Comparison of ENCODE assay signal across 13 mouse cellular contexts in the genomic region with DNA sequence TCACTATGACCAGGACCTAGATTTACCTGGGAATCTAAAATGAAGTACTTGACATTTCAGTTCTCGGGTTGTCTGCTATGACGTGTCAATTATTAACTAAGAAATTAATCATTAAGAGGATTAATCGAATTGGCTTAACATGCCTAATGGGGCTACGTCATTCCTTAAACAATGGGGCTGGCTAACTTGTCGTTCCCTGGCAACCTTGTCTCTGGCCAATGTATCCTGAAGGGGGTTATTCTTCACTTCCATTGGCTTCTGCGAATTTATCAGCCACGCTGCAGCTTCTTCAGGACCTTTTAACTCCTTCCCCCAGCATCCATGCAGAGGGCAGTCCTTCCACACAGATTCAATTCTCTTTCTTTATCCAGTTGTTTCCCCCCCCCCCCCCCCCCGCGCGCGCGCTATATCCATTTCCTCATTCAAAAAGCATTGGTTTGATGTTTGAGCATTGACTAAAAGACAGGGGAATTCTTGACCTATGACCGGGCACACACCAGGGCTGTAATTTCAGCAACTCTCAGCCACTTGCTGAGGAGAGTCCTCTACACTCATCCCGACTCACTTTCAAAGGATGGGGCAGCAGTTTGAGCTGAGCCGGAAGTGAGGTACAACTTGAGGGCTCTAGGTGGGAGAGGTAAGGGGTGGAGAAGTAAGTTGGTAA.
A peak's percentile ranks its signal among the peaks of the same experiment; 100 is the strongest.
DNase-seq lines count a peak whose midpoint lies in the region; ATAC-seq and TF ChIP-seq lines count a peak whose summit lies in the region.
"Had no signal": no experiment of that assay in that cellular context is flagged by ENCODE, and none has a peak within 500 bp of the region (broad histone marks: within the 10 kb centered on the region; RNA-seq: fewer than 3 reads in every experiment).

No protein-coding gene starts in this region.

- no peaks in the 10 kb centered on the region for H3K36me3 ChIP-seq in heart, embryonic 10.5 days
- no peaks in the 10 kb centered on the region for H3K36me3 ChIP-seq in testis, adult 2 months (ENCODE audit: control insufficient read depth, insufficient read depth, low read length)
- no peaks in the 10 kb centered on the region for H3K36me3 ChIP-seq in liver, embryonic 11.5 days (ENCODE audit: control insufficient read depth, insufficient read depth, low read length)

- TF ChIP-seq POLR2A in testis, adult 2 months (IDR thresholded peaks at IDR 0.05; ENCODE audit: control insufficient read depth, low read depth, low read length), result no peak

- H3K27ac ChIP-seq in heart, embryonic 10.5 days, result peak overlapping the region; percentile 84
- peak overlapping the region; percentile 77 for H3K27ac ChIP-seq in testis, adult 2 months (ENCODE audit: control insufficient read depth, insufficient read depth, low read depth, low read length)
- H3K27ac ChIP-seq in liver, embryonic 11.5 days (ENCODE audit: low read depth, low read length), result peak overlapping the region; percentile 62
- H3K27ac ChIP-seq: hindbrain, embryonic 14.5 days had no signal

- H3K4me3 ChIP-seq in heart, embryonic 10.5 days, result no peak overlapping the region
- peak overlapping the region; percentile 57 for H3K4me3 ChIP-seq in testis, adult 2 months (ENCODE audit: control insufficient read depth, low read depth, low read length)
- no peak overlapping the region for H3K4me3 ChIP-seq in liver, embryonic 11.5 days (ENCODE audit: low read depth, low read length)

- no peaks in the 10 kb centered on the region for H3K27me3 ChIP-seq in heart, embryonic 10.5 days (ENCODE audit: insufficient read depth, poor library complexity, severe bottlenecking)
- H3K27me3 ChIP-seq in testis, adult 2 months (ENCODE audit: control insufficient read depth, insufficient read depth, low read length), result no peaks in the 10 kb centered on the region
- H3K27me3 ChIP-seq in liver, embryonic 11.5 days (replicated peaks; ENCODE audit: control insufficient read depth, insufficient read depth, low read length), result no peaks in the 10 kb centered on the region

- DNase-seq in heart, embryonic 10.5 days (ENCODE audit: low spot score), result no peak
- DNase-seq in heart, postnatal 14 days, result no peak
- DNase-seq in testis, postnatal 14 days (ENCODE audit: low spot score), result no peak
- DNase-seq in liver, embryonic 11.5 days (ENCODE audit: low spot score), result no peak
- peak; percentile 33 for DNase-seq in yolk sac, embryonic 10.5 days (ENCODE audit: low spot score)
- DNase-seq in adrenal gland, adult 18-20 months (ENCODE audit: low spot score in 2 of 2), result no peak
- no peak for DNase-seq in urinary bladder, postnatal 25 days (ENCODE audit: low spot score)
- DNase-seq: cerebellum, adult 9-11 months; layer of hippocampus, adult 9-11 months; spleen, adult 18-20 months had no signal

- peaks cover 33% of the 10 kb centered on the region for H3K4me1 ChIP-seq in heart, embryonic 10.5 days
- H3K4me1 ChIP-seq in testis, adult 2 months (ENCODE audit: control insufficient read depth, insufficient read depth, low read length), result peaks cover 24% of the 10 kb centered on the region
- H3K4me1 ChIP-seq in liver, embryonic 11.5 days (replicated peaks; ENCODE audit: control insufficient read depth, insufficient read depth, low read length), result peaks cover 5% of the 10 kb centered on the region

- ATAC-seq in liver, embryonic 11.5 days (replicated peaks; ENCODE audit: low FRiP score), result peak; percentile 56
- ATAC-seq: activated CD4-positive, CD25-positive, alpha-beta regulatory T cell, adult 4 months had no signal

- no peaks in the 10 kb centered on the region for H3K9me3 ChIP-seq in heart, embryonic 10.5 days
- H3K9me3 ChIP-seq in liver, embryonic 11.5 days (ENCODE audit: control insufficient read depth, low read length), result no peaks in the 10 kb centered on the region

- 74% methylated on average over 15 of the region's 15 CpGs for WGBS in heart, embryonic 10.5 days
- 74% methylated on average over 14 of the region's 15 CpGs for WGBS in liver, embryonic 11.5 days

- TF ChIP-seq CTCF in testis, adult 2 months (IDR thresholded peaks at IDR 0.05; ENCODE audit: control insufficient read depth, insufficient read depth, insufficient replicate concordance, low read depth, low read length), result no peak

- no peak overlapping the region for H3K4me2 ChIP-seq in liver, embryonic 11.5 days
- H3K4me2 ChIP-seq: hindbrain, embryonic 14.5 days had no signal

- intact Hi-C loops in heart, postnatal 14 days (cut with DNase I), result no loop called here

- peak overlapping the region; percentile 32; the same call in 1 of the 2 replicates for H3K9ac ChIP-seq in liver, embryonic 11.5 days (ENCODE audit: low read depth, low read length)
- H3K9ac ChIP-seq: hindbrain, embryonic 14.5 days had no signal
